Mouse (Mus musculus): ENCODE measurements around the gene Gm45194. TPM values are rescaled to one million over a fixed set of nuclear protein-coding genes. Genes with fewer than 3 reads are reported as not detected.

The Gm45194 gene
- polyA plus RNA-seq (2012): not detected in 2 replicates

DNA sequence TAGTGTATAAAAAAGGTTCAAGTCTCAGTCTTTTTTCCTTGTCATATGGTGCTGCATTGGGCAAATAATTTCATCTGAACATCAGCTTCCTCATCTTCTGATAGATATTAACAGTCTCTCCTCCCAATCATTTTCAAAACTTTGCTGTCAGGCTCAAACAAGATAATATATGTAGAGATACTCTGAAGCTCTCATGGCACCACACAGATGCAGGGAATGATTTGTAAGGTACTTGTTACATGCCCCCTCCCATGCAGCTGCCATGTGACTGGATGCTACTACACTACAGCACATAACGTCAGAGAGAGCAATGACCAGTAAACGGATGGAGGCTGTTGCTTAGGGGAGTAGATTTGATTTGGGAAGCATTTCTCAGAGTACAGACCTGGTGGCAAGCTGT, at the start of gene Gm45194:
Gene Gm45194 (plus strand): TSS at position 301 of the 400 bp plus-strand sequence.
- H3K9me3 ChIP-seq (ENCODE audit: control insufficient read depth, low read length): peaks cover 10% of the 10 kb centered on the region

DNA sequence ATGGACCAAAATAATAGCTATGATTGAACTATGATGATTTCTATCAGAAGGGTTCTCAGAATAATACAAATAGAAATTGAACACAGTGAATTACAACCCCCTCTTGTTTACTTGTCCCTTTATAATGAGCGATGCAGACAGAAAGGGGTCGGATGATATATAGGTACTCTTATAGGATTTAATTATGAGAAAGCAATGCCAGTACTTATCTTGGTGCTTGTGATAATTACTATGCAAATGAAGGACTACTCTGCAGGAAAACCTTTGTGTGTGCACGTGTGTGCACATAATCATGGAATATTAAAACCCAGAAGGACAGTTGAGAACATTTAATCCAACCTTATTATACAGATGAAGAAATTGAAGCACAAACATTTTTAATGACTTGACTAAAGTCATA, 35.3 kb upstream of the Gm45194 start:
- Histone ChIP-seq H3K36me3 (ENCODE audit: control insufficient read depth) (no peaks in the 10 kb centered on the region), H3K27me3 (ENCODE audit: control insufficient read depth) (no peaks in the 10 kb centered on the region), H3K9me3 (ENCODE audit: control insufficient read depth, low read length) (no peaks in the 10 kb centered on the region), H3K4me1 (ENCODE audit: control insufficient read depth) (no peaks in the 10 kb centered on the region), H3K4me3 (replicated peaks) (no peak overlapping the region)
- TF ChIP-seq GATA1 (IDR thresholded peaks at IDR 0.05; ENCODE audit: low read length) (no peak), TAL1 (IDR thresholded peaks at IDR 0.05; ENCODE audit: low read length) (no peak)

More for the DNA sequence above, at the start of gene Gm45194:
- H3K36me3 ChIP-seq (ENCODE audit: control insufficient read depth): no peaks in the 10 kb centered on the region
- H3K4me3 ChIP-seq (replicated peaks): no peak within 1 kb of the TSS
- H3K27me3 ChIP-seq (ENCODE audit: control insufficient read depth): peaks cover 19% of the 10 kb centered on the region
- TF ChIP-seq TAL1 (IDR thresholded peaks at IDR 0.05; ENCODE audit: low read length) (no peak), GATA1 (IDR thresholded peaks at IDR 0.05; ENCODE audit: low read length) (no peak)
- H3K4me1 ChIP-seq (ENCODE audit: control insufficient read depth): no peaks in the 10 kb centered on the region

DNA sequence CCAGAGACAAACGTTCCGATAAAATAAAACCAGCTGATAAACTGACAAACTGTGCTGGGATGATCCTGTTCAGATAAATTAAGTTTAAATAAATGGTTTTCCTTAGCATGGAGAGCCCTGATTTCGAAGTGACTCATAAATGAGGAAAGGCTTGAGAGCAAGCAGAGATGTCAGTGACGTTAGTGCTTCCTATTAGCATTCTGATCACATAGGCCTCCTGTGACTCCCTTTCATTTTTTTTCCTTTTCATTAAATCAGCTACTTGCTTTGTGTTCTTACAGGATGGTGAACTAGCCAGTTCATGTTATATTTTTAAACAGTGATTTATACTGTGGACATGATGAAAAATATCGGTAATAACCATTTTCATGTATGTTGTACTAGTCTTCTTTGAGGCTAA, 9.9 kb upstream of the Gm45194 start:
- no peaks in the 10 kb centered on the region for H3K27me3 ChIP-seq (ENCODE audit: control insufficient read depth)
- TF ChIP-seq GATA1 (IDR thresholded peaks at IDR 0.05; ENCODE audit: low read length) (no peak), TAL1 (IDR thresholded peaks at IDR 0.05; ENCODE audit: low read length) (no peak)
- H3K9me3 ChIP-seq (ENCODE audit: control insufficient read depth, low read length): no peaks in the 10 kb centered on the region; the same call in 1 of the 2 replicates
- no peaks in the 10 kb centered on the region for H3K4me1 ChIP-seq (ENCODE audit: control insufficient read depth)
- no peak overlapping the region for H3K4me3 ChIP-seq (replicated peaks)
- H3K36me3 ChIP-seq (ENCODE audit: control insufficient read depth): no peaks in the 10 kb centered on the region

DNA sequence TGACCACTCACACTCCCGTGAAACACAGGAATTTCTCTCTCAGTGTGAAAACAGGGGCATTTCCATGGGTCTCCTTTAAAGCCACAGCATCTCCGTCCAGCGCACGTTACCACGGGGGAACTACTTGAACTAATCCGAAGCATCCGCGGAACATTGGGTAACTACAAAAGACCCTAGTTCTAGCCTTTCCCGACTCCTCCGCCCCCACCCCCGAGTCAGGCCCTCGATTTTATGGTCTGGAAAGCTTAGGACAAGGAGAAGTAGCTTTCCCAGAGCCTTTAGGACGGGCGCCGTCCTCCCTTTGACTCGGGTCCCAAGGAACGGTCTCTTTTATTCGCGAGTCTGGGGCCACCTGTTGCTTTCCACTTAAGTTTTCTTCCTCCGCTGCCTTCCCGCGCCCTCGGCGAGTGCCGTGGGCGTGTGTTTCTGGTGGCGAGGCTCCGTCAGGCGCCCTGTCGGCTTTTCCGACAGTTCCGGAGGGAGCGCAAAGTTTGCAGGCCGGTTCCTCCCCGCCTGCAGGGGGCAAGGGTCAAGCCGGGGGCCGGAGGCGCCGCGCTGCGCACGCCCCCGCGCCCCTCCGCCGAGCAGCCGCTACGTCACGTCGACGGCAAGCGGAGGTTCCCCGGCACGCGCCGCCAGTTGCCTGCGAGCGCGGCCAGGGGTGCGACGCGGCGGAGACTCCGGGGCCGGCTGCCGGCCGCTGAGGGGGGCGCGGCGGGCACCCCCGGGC, 3.3 kb downstream of the Gm45194 start:
- Histone ChIP-seq H3K9me3 (ENCODE audit: control insufficient read depth, low read length) (peaks cover 10% of the 10 kb centered on the region), H3K27me3 (ENCODE audit: control insufficient read depth) (peaks cover 19% of the 10 kb centered on the region), H3K4me3 (replicated peaks) (no peak overlapping the region), H3K36me3 (ENCODE audit: control insufficient read depth) (no peaks in the 10 kb centered on the region), H3K4me1 (ENCODE audit: control insufficient read depth) (no peaks in the 10 kb centered on the region)
- TF ChIP-seq TAL1 (IDR thresholded peaks at IDR 0.05; ENCODE audit: low read length) (no peak), GATA1 (IDR thresholded peaks at IDR 0.05; ENCODE audit: low read length) (no peak)

DNA sequence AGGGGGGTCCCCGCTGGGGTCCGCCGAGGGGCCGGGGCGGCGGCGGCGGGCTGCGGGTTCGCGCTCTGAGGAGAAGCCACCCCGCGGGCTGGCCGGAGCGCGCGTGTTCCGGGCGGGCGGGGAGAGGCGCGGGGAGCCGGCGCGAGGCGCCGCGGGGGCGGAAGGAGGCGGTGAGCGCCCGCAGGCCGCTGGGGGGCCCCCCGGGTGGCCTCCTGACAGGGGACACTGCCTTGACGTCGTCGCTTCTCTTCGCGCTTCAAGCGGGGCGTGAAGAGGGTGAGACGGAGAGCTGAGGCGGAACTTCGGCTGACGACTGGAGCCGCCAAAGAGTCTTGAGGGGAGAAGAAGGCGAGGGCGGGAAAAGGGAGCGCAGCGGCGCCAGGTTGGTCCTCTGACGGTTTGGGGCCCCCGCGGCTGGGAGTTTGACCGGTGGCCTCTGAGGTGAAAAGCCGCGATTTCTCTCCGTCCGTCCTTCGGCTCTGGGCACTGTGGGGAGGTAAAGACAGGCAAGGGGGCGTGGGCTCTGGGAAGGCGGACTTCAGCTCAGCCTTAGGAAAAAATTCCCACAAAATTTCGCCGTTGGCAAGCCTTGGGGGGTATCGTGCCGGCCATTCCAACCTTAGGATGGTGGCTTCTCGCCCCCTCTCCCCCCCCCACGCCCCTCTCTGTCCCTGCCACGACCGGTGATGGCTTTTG, 4.0 kb downstream of the Gm45194 start:
- no peak overlapping the region for H3K4me3 ChIP-seq (replicated peaks)
- H3K4me1 ChIP-seq (ENCODE audit: control insufficient read depth): no peaks in the 10 kb centered on the region
- H3K36me3 ChIP-seq (ENCODE audit: control insufficient read depth): no peaks in the 10 kb centered on the region
- H3K9me3 ChIP-seq (ENCODE audit: control insufficient read depth, low read length): peaks cover 10% of the 10 kb centered on the region
- TF ChIP-seq TAL1 (IDR thresholded peaks at IDR 0.05; ENCODE audit: low read length): no peak
- no peak for TF ChIP-seq GATA1 (IDR thresholded peaks at IDR 0.05; ENCODE audit: low read length)
- peaks cover 19% of the 10 kb centered on the region for H3K27me3 ChIP-seq (ENCODE audit: control insufficient read depth)

DNA sequence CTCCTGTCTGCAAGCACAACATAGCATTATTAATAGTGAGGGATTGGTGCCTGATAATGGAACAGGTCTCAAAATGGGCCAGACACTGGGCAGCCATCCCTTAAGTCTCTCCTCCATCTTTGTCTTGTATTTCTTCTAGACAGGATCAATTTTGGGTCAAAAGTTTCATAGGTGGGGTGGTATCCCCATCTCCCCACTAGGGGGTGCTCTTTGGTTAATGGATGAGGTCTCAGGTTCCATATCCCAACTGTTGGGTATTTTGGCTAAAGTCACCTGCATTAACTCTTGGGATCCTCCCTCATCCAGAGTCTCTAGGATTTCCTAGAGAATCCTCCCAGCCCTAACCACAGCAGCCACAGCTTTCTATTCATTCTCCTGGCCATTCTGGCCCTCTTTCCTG, 26.2 kb downstream of the Gm45194 start:
- H3K9me3 ChIP-seq (ENCODE audit: control insufficient read depth, low read length): no peaks in the 10 kb centered on the region
- H3K4me3 ChIP-seq (replicated peaks): no peak overlapping the region
- TF ChIP-seq TAL1 (IDR thresholded peaks at IDR 0.05; ENCODE audit: low read length): no peak
- TF ChIP-seq GATA1 (IDR thresholded peaks at IDR 0.05; ENCODE audit: low read length): no peak
- no peaks in the 10 kb centered on the region for H3K4me1 ChIP-seq (ENCODE audit: control insufficient read depth)
- no peaks in the 10 kb centered on the region for H3K36me3 ChIP-seq (ENCODE audit: control insufficient read depth)
- H3K27me3 ChIP-seq (ENCODE audit: control insufficient read depth): no peaks in the 10 kb centered on the region

DNA sequence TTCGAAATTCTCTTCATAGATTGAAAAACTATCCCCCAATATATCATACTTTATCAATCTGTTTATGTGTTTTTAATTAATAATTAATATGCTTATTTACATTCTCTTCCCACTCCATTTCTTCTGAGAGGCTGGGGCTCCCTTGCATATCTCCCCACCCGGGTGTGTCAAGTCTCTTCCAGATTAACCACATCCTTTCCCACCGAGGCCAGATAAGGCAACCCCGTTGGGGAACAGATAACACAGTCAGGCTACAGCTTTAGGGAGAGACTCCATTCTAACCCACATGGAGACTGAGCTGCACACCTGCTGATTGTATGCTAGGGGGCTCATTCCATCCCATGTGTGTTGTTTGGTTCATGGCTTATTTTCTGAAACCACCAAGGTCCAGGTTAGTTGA, 69.7 kb downstream of the Gm45194 start:
- TF ChIP-seq GATA1 (IDR thresholded peaks at IDR 0.05; ENCODE audit: low read length) (no peak), TAL1 (IDR thresholded peaks at IDR 0.05; ENCODE audit: low read length) (no peak)
- no peaks in the 10 kb centered on the region for H3K4me1 ChIP-seq (ENCODE audit: control insufficient read depth)
- no peaks in the 10 kb centered on the region for H3K9me3 ChIP-seq (ENCODE audit: control insufficient read depth, low read length)
- H3K27me3 ChIP-seq (ENCODE audit: control insufficient read depth): no peaks in the 10 kb centered on the region
- no peak overlapping the region for H3K4me3 ChIP-seq (replicated peaks)
- H3K36me3 ChIP-seq (ENCODE audit: control insufficient read depth): no peaks in the 10 kb centered on the region

DNA sequence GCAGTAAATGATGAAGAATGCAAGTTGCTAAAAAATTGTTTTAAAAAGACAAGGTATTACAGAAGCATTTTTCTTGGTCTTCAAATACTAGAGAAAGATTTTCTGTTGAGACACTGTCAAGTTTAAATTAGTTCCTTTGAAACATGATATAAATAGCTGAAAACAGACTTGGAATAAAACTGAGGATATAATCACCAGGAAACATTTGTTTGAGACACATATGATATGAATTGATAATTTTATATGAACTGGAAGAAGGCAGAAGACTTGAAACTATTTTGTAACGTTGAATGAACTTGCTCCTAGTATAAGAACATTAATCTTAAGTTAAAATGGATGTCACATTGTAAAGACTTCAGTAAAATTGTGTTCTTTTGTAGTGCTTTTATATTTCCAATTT, 108.5 kb downstream of the Gm45194 start:
- Histone ChIP-seq H3K9me3 (ENCODE audit: control insufficient read depth, low read length) (no peaks in the 10 kb centered on the region), H3K27me3 (ENCODE audit: control insufficient read depth) (no peaks in the 10 kb centered on the region), H3K4me1 (ENCODE audit: control insufficient read depth) (no peaks in the 10 kb centered on the region), H3K36me3 (ENCODE audit: control insufficient read depth) (no peaks in the 10 kb centered on the region), H3K4me3 (replicated peaks) (no peak overlapping the region)
- TF ChIP-seq GATA1 (IDR thresholded peaks at IDR 0.05; ENCODE audit: low read length) (no peak), TAL1 (IDR thresholded peaks at IDR 0.05; ENCODE audit: low read length) (no peak)

DNA sequence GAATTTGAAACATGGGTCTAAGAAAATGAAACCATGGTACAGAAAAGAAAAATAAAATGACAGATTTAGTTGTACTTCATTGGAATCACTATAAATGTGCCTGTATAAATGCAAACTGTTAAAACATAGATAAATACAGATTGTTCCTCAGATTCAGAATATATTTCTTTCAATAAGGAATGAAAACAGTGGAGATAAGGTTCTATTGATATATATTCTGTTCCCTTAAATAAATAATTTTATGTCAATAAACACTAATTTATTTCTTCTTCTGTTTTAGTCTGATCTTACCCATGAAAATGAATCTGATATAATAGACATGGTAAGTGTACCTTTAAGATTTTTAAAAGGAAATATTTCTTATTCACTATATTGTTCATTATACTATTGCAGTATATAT, 119.5 kb downstream of the Gm45194 start, which contains the start of gene Tex16:
Gene Tex16 (plus strand): TSS at position 301 of the 400 bp plus-strand sequence.
- Histone ChIP-seq H3K9me3 (ENCODE audit: control insufficient read depth, low read length) (no peaks in the 10 kb centered on the region), H3K4me3 (replicated peaks) (no peak within 1 kb of the TSS), H3K4me1 (ENCODE audit: control insufficient read depth) (no peaks in the 10 kb centered on the region), H3K27me3 (ENCODE audit: control insufficient read depth) (no peaks in the 10 kb centered on the region), H3K36me3 (ENCODE audit: control insufficient read depth) (no peaks in the 10 kb centered on the region)
- no peak for TF ChIP-seq TAL1 (IDR thresholded peaks at IDR 0.05; ENCODE audit: low read length)
- no peak for TF ChIP-seq GATA1 (IDR thresholded peaks at IDR 0.05; ENCODE audit: low read length)
